Mouse (Mus musculus) thymus, postnatal 25 days (tissue): ENCODE results near the gene Dach2.
"Not testable (repeated sequence)": the region's sequence is repeated elsewhere in the genome, so short reads cannot be mapped to it uniquely, and the experiment has no call there.

Source experiments
- DNase-seq: peaks from one replicate; pipeline ENCODE4 v3.0.0; 2022

The Dach2 gene

DNA sequence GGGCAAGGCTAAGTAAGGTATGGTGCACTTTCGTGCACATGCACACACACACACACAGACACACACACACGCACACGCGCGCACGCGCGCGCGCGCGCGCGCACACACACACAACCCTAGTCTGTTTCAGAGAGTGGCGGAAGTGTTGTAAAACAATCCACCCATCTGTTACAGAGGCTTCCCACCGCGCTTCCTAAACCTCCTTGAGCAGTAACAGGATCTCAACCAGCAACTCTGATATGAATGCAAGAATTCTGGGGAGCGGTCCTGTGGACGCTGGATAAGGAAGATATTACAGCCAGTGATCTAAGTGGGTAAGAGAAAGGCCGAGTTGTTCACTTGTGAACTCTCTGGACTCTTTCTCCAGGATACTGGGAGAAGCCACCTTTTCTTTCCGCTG, at the start of gene Dach2:
TSS of gene Dach2 (plus strand) at position 107 of the 400 bp plus-strand sequence.
- DNase-seq = peak; percentile 9

DNA sequence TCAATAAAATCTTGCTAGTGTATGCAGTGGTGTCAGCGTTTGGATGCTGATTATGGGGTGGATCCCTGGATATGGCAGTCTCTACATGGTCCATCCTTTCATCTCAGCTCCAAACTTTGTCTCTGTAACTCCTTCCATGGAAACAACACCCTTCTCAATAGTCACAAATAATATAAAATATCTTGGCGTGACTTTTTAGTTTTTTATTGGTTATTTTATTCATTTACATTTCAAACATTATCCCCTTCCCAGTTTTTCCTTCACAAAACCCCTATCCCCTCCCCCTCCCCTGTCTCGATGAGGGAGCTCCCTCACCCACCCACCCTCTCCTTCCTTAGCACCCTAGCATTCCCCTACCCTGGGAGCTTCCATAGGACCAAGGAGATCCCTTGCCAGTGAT, 44.9 kb upstream of the Dach2 start:
- not testable (repeated sequence) for DNase-seq

DNA sequence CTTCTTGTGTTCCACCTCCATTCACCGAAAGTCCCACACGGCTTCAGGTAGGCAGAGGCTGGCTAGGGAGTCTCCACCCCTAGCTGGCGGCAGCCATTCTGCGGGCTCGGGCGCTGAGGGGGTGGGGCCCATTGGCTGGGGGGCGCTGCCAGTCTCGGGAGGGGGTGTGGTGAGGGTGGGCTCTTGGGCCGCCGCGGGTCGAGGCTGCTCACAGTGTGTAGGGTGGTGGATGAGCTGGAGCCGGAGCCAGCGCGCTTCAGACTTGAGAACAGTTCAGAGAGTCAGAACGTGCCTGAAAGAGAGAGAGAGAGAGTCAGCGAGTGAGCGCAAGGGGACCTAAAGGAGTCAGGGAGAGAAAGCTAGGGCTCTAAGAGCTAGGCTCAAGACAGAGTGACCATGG, 721 bp downstream of the Dach2 start:
- peak; percentile 78 for DNase-seq

DNA sequence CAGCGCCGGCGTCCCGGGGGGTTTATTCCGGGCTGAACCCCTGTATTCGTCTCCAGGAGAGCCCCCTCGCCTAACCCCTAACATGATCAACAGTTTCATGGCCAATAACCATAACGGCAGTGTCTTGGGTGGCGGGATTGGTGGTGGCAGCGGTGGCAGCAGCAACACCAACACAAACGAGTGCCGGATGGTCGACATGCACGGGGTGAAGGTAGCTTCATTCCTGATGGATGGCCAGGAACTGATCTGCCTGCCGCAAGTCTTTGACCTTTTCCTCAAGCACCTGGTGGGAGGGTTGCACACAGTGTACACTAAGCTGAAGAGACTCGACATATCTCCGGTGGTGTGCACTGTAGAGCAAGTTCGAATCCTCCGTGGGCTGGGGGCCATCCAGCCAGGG, 1.2 kb downstream of the Dach2 start:
- DNase-seq = no peak

DNA sequence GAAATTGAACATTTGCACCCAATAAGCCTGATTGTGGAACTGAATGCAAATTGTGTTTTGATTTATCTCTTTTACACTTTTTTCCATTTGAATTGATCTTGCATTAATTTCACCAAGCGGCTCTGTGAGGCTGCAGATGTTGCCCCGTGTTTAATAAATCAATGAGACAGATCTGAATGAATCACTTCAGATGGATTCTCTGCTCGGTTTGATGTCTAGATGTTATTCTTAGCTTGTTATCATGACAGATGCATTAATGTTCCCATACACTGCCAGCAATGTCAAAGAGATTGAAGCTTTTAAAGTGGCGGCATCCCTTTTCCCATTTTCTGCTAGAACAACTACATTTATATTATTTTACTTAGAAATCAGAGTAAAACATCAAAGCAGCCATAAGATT, 7.0 kb downstream of the Dach2 start:
- no peak for DNase-seq

DNA sequence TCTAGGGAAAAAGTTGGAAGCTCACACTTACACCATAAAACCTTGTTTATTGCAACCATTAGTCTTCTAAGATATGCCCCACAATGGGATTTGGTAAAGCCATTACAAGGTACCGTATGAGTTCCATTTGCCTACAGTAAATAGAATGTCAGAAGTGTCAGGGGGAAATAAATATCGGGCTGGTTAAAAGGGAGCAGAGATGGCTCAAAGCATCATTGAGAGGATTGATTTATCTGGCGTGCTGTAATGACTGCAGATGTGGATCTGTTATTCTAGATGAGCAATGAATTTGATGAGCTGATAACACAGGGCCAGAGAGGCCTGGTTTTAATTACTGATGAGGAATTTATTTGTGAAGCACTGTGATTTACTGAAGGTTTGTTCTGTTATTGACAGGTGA, 40.8 kb downstream of the Dach2 start:
- DNase-seq = no peak

DNA sequence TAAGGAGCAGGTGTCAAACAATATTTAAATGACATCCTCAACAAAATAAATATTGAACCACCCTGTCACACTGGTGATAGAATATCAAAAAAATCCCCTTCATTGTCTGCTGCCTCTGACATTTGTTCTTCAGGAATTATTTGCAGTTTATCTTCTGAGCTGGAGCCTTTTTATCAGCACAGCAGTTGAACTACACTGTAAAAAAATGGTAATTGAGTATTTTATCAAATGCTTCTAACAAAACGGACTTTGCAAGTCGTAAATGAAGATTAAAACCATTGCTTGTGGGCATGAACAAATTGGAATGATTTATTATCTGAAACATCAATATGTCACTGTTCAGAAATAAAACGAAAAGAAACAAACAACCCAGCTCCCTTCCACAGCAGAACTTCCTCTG, 97.1 kb downstream of the Dach2 start:
- no peak for DNase-seq

DNA sequence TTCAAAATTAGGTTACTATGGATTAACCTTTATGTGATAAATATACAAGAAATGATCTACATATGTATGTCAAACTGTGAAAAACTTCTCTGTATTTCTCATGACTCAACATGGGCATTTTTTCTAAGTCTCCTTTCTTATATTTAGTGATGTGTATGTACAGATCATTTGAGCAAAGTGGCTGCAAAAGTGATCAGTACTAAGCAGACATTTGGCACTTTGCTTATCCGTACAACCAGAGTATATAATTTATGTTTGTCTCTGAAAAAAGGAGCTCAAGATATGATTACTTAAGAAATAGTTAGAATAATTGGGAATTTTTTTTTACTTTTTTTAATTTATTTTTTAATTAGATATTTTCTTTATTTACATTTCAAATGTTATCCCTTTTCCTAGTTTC, 111.4 kb downstream of the Dach2 start:
- DNase-seq = no peak

DNA sequence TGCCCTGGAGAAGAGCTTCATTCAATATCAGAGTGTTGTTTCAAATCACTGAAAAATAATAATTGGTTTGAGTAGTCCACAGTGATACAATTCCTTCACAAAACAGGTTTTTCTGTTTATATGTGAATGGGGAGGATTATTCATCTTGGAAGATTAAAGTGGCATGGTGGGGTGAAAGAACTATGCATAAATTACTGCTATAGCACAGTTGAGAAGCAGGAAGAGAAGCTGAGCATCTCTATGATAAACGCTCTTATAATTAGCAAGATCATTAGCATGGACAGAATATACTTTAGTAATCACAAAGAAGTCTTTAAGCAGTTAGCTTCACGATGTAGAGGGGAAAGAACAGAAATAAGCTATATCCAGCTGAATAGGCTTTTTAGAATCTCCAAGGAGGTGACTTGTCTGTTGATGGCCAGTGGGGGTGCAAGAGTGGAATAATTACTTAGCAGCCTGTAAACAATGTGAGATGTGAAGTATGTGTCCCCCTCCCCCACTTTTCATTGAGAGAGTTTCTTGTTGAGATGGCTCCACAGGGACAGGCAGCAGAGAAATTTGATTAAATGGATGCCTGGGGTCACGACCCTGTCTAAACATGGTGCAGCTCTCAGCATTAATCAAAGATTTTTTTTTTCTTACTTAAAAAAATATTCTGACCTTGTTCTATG, 124.3 kb downstream of the Dach2 start:
- no peak for DNase-seq

DNA sequence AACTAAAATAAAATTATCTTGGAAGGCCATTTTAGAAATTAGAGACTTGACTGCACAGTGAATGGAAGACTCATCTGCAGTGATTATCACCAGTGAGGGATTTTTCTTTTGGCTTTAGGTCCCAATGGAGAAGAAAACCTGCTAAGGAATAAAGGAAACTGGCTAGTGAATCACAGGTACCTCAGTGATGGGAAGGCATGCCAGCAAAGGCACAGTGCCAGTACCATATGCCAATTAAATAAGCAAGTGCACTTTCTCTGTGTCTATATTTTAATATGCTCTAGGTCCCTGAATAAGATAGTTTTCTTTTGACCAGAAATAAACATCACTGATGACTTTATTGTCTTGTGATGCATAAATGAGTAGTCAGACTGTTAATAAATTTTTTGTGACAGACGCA, 184.8 kb downstream of the Dach2 start:
- no peak for DNase-seq

DNA sequence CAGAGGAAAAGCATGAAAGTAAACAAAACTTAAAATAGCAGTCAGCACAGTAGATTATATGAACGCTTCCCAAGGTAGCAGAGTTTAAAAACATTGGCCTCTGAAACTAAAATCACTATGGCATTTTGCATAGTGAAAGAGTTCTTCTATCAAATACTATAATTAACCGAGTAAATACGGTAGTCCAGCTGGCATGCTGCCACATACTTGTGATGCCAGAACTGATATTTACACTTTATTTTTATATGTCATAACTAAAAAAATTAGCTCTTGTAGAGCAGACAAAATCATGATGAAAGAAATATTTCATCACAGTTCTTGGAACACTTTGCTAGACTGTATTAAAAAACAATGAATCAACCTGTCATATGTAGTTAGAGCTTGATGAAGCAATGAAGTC, 247.8 kb downstream of the Dach2 start:
- DNase-seq = no peak

DNA sequence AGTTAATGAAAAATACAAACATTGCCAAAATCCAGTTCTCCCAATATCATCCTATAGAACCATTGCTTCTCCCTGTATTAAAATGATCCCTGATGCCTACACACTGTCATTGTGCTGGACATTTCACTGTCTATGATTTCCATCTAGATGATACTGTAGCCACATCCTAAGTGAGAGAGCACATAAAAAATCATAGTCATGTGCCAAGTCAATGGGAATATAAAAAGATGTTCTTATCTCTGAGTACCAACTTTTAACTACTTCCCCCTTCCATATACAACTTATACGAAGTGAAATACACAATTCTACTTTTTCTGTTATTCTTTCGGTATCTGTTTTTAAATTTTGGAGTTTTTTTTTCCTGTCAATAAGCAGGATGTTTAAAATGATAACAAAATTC, 266.6 kb downstream of the Dach2 start:
- DNase-seq = no peak

DNA sequence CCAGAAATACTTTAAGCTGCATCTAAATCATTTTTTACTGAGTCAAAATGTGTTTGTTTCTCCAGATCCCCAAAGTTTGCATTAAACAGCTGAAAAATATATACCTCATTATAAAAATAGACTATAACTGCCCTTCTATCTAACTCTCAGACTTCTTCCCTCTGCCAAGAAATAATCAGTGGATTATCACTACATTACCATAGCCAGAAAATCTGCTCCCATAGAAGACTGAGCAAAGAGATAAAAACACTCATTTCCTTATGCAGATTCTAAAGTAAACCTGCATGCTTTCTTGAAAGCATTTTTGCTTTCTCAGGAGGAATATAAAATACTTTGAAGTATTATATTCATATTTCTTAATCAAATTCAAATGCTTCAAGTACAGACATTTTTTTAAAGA, 368.8 kb downstream of the Dach2 start:
- DNase-seq = no peak

DNA sequence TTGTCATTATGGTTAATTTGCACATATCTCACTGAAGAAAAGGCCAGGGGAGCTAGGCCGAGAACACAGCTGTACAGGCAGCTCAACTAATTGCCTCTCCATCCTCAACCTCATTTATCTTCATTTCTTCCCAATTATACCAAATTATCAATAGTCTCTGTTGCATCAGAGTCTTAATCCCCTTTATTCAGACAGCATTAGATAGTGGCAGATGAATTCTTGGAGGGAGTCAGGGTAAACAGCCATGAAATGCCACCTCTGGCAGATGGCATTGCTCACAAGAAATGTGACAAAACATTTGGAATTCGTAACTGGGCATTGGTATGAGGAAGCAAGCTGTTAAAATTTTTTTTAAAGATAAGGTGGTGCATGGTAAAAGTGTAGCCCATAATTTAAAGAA, 389.9 kb downstream of the Dach2 start:
- no peak for DNase-seq

DNA sequence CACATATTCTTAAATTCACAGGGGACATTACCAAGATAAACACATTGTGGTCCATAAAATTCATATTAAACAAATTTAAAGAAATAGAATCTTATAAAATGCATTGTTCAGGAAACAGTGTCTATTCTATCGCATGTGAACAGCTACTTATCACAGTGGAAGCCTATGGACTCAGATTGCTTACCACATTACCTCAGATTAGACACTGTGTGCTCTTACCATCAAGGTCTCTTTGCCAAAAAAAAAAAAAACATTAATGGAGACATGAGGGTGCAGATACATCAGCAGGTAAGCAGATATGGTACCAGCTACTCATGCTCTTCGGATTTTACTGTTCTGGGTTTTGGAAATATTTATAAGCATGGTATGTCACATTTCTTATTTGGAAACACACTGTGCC, 415.1 kb downstream of the Dach2 start:
- DNase-seq = no peak

DNA sequence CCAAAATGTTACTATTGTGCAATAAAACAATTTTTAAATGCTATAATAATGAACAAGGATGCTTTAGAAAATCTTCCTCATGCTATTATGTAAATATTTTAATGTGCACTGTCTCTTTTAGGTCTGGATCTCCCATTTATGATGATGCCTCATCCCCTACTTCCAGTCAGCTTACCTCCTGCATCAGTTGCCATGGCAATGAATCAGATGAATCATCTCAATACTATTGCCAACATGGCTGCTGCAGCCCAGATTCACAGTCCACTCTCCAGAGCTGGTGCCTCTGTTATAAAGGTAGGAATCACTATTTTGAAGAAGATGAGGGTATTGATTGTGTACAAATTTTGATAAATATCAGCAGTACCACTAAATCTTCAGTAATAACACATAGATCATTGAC, 426.8 kb downstream of the Dach2 start:
- no peak for DNase-seq

DNA sequence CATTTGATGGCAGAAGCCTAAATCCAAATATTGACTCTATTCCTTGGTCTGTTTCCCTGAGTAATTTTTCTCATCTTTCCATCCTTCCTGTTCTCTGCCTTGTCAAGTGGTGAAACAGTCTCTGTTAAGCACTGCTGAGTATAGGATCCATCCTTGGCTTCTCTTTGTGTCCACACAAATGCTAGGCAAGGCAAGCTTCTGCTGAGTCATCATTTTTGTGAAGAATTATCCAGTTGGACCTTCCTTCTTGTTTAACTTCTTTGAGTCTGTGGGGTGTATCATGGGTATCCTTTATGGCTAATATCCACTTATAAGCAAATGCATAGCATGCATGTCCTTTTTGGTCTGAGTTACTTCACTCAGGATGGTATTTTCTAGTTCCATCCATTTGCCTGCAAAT, 449.8 kb downstream of the Dach2 start:
- no peak for DNase-seq

DNA sequence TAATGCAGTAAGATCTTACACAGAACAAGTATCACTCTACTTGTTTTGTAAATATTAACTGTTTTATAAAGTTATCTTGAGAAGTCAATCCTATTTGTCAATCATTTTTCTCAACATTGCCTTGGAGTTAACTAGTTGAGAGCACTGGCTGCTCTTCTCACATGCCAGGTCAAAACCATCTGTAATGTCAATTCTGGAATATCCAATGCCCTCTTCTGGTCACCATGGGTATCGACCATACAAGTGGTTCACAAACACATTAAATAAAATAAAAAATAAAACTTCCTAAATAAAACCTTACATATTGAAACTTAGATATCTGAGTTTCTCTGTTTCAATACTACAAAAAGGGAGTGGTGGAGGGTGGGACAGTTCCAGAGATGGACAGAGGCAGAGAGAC, 495.0 kb downstream of the Dach2 start:
- DNase-seq = no peak

DNA sequence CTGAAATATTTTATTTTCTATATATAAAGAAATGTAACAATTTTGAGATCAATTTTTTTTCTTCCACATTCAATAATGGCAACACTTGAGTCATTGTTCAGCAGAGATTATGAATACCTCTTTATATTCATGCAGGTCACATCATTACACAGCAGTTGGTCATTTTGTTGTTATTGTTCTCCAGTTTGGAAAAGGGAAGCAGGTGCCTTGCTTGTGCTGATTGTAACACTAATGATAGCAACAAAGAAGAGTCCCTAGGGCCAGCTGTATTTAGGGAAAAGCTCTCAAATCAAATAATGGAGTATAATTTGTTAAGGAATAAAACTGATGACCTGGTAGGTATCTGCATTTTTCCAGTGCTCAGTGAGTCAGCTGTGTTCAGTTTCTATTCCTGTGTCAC, 513.1 kb downstream of the Dach2 start:
- no peak for DNase-seq

DNA sequence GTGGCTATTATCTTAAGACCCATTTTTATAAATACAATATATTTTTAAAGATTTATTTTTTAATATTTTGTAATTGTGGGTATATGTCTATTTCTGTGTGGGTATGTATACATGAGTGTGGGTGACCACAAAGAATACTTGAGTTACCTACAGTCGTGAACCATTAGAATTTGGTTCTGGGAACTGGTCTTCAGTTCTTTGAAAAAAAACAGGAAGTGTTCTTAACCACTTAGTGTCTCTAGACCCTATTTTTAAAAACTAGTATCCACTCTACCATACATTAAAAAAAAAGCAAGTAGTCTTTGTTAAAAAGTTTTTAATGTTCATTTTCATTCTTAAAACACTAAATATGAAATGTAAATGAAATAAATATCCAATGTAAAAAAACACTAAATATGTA, 529.5 kb downstream of the Dach2 start:
- DNase-seq = no peak

DNA sequence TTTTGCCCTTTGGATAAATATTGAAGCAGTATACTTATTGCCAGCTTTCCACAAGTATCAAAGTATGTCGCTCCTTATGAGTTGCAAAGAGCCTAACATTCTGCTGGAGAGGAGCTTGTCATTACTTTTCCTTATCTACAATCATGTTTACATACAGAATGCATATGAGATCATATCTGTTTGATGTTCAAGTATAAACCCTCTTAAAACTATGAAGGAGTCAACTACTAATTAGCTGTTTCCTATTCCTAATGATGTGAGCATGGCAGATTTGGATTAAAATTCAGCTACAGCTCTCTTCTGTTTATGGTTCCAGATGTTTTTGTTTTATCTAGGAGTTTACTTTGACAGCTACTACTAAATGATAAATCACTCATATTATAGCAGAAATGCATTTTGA, 535.8 kb downstream of the Dach2 start:
- DNase-seq = no peak

DNA sequence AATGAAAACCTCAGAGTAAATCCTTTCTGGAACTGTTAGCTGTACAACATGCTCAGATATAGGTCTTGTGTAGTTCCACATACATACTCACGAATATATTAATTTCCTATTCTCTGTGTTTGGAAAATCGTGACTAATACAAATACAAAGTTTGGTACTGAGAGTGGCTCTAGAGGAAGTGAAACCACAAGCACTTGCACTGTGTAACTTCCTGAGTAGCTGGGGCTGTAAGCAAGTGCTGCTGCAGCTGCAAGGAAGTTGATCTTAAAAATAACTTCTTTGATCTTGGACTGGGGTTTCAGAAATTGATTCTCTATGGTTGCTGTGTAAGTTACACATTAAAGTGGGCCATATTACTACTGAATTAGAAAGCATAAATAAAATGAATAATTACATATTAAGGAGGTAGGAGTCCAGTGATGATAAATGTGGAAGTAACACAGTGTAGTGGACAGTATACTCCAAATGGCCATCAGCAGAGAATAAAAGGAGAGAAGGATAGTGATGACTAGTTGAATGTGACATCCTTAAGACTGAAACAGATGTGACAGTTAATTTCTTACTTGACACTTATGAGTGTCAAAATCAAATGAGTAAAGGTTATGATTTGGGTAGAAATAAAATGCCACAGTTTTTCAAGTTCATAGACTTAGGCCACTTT, 570.7 kb downstream of the Dach2 start:
- no peak for DNase-seq
